Mouse (Mus musculus) spleen, adult 2 months (tissue): Measurements from ENCODE around the gene Kcnj4.

Source experiments
- CTCF ChIP-seq: fragments of 200-500 bp; IDR thresholded peaks from 2 replicates; pipeline ENCODE4 v1.5.1; 2011; ENCODE audit warnings: mild to moderate bottlenecking, inconsistent platforms; ENCODE audit not compliant: insufficient read depth, insufficient read length, insufficient replicate concordance; ENCODE audit errors: extremely low read depth
- POLR2A ChIP-seq: fragments of 200-500 bp; IDR thresholded peaks from 2 replicates; pipeline ENCODE4 v1.6.1; 2011; ENCODE audit warnings: low read depth, low read length, inconsistent platforms

DNA sequence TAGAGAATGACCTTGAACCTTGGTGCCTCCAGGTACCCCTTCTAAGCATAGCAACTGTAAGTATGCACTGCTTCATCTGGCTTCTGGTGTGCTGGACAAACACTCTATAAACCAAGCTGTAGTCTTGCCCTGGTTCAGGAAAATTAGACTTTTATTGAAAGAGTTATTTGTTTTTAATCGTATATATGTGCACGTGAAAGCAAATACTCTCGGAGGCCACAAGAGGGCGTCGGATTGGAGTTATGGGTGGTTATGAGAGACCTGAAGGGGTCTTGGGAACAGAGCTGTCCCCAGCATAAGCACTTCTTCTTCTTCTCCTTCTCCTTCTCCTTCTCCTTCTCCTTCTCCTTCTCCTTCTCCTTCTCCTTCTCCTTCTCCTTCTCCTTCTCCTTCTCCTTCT, 35.5 kb downstream of the Kcnj4 start:
- no peak for TF ChIP-seq CTCF
- TF ChIP-seq POLR2A: no peak
